Mouse (Mus musculus) ES-CJ7 (cell line): ENCODE measurements around the gene Mgst2.

ENCODE experiments used
- DNase-seq: peaks from one replicate; pipeline ENCODE4 v3.0.0; 2011; ENCODE audit warnings: low read depth, low spot score

Gene Mgst2

DNA sequence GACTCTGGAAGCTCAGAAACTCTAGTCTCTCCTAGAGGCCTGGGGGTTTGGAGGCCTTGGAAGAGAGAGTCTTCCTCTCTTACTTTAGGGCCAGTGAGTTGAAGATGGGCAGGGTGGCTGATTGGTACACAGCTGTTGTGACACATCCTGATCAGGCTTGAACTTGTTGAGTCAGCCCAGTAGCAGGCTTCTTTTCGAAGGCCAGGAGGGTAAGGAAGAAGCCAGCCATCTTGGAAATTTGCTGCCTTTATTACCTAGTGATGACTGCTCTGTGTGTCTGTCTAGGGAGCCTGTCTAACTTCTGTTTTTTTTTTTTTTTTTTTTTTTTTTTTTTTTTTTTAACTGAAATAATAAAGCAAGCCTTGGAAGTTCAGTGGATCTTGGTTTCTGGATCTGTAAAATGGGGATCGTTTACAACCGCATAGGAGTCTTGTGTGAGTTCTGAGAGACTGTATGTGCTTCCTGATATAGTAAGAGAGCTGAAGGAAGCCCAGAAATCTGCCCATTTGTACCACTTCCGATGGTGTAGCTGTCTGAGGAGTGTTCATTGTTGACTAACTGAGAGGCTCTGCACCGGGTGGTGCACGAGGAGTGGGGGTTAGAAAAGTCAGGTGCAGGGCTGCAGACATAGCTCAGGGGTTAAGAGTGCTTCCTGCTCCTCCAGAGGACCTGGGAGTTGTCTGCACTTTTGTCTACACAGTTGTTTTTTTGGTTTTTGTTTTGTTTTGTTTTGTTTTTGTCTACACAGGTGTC, 5.7 kb upstream of the Mgst2 start:
- DNase-seq, result no peak

- no peak for DNase-seq
These were observed 745 bp upstream of the Mgst2 start for GRCm38 (mm10) chr3:51659415-51659814.

GRCm38 (mm10) chr3:51660821-51661276, 689 bp downstream of the Mgst2 start:
- no peak for DNase-seq

DNA sequence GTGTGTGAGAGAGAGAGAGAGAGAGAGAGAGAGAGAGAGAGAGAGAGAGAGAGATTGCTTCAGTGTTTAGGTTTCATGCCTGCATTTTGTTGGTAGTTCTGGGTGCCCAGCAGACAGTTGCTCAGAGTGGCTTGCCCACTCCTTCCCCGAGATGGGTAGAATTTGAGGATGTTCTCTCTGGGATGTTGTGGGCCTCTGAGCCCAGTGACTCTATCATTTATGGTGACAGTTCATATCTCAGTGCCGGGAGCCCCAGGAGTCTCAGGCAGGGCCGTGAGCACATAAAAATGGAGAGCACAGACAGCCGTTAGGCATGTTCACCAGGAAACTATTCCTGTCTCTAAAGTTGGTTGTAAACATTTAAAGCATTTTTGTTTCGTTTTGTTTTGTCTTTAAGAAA, 1.2 kb downstream of the Mgst2 start:
- no peak for DNase-seq

GRCm38 (mm10) chr3:51661880-51662550, 1.9 kb downstream of the Mgst2 start:
- DNase-seq, result no peak

DNA sequence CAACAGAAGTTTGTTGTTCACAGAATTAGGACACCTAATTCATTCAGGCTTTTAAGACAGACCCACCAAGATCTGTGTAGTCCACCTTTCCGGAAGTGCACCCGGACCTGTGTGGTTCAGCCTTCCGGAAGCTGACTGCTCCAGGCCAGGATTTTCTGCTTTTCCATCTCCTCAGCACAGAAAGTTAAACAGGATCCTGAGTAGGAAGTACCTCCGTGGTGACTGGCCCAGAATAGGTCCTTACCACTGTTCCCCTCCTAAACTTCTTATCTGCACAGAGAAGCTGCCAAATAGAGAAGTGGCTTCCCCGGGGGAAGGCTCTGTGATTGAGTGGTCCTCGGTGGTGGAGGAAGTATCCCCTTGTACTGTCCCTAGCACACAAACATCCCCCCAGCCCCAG, 2.4 kb downstream of the Mgst2 start:
- DNase-seq, result no peak

GRCm38 (mm10) chr3:51668607-51669006, 8.4 kb downstream of the Mgst2 start:
- DNase-seq, result no peak

DNA sequence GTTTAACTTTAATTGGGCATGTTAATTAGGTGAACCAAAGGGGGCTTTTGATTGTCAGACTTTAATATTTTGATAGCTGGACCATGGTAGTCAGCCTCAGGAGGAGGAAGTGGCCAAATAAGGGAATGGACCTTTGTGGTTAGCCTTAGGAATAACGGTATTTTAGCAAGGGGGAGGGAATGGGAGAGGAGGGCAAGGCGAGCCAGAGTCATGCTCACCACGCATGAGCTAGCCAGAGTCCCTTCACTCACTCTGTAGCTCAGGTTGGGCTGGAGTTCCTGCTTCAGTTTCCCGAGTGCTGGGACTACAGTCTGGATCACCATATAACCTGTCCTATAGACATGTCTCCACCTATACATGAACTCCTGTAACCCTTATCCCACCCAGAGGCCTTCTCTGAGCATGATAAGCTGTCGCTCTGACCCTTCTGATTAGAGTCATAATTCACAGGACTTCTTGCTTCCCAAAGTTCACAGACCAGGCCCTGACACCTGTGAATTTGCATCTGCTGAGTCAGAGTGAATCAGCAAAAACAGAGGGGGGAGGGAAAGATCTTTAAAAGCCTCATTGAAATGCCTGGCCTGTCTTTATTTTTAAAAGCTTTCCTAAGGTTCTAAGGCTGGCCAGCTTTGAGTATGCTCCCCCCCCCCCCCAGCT, 10.4 kb downstream of the Mgst2 start:
- peak; percentile 46 for DNase-seq

DNA sequence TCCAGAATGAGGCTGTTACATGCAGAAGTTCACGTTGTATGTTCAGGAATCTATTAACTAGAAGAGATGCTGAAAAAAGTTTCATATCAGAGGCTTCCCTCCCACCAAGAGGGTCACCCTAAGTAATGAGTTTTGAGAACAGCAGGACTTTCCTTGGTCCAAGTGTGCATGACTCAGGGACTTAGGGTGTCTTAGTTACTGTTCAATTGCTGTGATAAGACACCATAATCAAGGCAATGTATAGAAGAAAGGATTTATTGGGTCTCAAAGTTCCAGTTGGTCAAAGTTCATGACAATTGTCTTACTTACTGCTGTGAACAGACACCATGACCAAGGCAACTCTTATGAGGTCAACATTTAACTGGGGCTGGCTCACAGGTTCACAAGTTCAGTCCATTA, 10.9 kb downstream of the Mgst2 start:
- DNase-seq, result no peak

DNA sequence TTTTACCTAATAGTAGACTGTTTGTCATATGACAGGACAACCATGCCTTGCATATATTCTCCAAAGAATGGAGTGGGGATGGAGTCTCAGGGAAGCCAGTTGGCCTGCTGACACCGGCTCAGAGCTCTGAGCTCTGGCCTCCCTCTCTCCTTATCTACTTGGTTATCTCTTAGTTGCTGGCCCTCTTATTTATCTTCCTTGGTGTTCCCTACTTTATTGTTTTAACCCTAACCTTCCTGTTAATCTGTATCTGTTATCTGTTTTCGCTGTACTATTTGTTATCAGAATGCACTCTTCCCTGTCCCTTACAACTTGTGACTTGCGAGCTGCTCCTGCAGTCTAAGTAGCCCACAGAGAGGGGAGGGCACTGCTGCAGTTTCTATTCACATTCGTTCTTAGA, 12.5 kb downstream of the Mgst2 start:
- DNase-seq, result no peak

DNA sequence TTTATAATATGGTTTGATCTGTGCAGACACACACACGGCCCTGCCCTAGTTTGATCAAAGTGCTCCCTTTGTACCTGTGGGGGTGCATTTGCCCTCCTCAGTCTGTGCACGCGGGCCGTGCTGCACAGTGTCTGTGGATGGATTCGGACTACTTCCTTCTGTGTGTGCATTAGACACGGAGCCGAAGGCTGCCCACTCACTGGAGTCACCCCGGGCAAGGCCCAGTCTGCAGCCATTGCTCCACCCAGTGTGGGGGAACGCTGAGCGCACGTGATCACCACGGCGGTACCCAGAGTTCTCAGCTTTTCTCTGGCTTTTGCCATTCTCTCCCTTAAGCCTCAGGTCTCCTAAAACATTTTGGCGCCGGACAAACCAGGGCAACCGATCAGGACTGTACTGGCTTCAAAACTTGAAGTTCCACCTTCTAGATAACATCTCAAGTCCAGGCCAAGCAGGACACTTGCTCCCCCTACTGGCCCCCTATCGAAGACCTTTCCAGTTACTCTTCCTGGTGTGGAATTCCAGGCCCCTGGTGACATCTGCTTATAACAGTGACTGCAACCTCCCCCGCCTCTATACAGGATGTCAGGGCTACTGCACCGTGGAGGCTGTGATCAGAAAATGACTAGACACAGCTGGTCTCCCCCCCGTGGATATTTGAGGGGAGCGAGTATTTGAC, 13.4 kb downstream of the Mgst2 start:
- peak; percentile 76 for DNase-seq

GRCm38 (mm10) chr3:51674963-51675362, 14.8 kb downstream of the Mgst2 start:
- DNase-seq, result no peak

DNA sequence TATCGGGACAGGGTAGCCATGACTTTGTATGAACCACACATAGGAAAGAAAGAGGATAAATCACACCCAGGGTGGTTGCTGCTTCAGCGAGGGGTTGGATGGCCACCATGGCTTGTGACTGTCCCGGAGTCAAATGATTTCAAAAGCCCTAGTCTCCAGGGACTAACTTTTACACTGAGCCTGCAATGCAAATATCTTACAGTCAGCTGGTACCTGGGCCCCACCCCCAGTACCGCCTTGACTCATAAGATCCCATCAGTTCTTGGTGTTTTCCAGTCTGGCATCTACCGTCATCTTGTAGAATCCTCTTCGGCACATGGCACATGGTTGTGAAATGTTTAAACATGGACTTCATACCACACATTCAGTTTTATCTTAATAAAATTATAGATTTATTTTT, 25.4 kb downstream of the Mgst2 start:
- DNase-seq, result no peak

DNA sequence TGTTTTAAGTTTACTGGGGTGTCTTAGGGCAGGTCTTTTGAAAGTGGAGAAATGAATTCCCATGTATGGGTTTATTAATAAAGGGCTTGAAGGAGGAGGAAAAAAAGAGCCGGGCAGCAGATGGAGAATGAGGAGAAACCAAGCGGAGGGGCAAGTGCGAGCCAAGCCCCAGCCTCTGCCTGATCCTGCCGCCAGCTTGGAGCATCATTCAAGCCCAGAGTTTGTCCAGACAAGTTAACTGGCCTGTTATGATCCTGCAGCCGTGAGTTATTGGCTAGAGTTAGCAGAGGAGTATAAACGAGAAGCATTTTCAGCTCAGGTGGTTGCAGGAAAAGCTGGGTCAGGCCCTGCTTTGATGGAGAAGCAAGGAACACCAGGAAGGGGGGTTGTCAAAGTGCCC, 26.2 kb downstream of the Mgst2 start:
- no peak for DNase-seq

- no peak for DNase-seq
These were observed 26.6 kb downstream of the Mgst2 start for GRCm38 (mm10) chr3:51686791-51687190.

GRCm38 (mm10) chr3:51688725-51689124, 28.6 kb downstream of the Mgst2 start:
- DNase-seq, result no peak

DNA sequence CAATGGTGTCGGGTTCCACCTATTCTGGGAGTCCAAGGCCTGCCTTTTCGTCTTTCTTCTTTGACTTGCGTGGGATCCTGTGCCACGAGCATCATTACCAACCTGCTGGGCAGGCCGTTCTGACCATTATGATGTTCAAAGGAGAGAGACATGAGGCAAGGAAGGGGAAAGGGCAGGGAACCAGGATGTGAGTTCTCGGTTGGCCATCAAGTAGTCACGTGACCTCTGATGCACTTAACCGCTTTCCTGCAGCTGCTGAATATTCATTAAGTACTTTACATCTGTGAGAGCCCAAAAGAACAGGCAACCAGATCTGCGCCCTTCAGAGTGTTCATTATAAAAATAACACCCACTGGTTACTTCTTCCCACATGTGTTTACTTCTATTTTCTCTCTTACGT, 33.0 kb downstream of the Mgst2 start:
- DNase-seq, result peak; percentile 53

GRCm38 (mm10) chr3:51694576-51694975, 34.4 kb downstream of the Mgst2 start:
- no peak for DNase-seq

DNA sequence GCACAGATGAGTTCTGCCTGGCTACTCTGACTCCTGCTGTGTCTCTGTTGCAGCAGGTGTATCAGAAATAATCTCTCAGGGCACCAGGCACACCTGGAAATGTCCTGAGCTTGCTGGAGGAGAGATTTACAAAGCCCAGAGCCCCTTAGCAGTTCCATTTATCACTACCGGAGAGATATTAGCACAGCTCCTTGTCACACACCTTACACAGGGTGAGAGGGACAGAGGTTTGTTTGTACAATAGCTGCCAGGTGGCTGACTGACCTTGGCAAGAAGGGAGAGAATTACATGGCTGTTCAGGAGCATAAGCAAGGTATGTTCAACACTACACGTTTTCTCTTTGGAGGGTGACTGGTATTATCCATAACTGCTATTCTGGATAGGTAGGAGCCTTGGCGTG, 35.6 kb downstream of the Mgst2 start:
- no peak for DNase-seq

DNA sequence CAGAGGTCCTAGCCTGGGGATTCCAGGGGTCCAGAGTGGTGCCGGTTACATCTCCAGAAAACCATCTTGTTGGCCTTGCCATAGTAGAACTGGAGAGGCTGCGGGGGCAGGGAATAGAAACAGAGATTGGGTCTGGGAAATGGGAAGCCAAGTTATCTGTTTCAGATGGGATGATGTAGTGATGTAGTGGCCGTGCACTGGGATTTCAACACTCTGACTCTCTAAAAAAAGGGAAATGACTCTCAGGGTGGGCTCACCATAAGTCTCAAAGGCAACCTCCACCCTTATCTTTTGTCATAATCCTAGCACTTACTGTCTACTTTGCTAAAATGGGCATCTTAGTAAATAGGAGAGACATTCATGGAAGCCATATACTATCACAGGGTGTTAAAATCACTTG, 37.8 kb downstream of the Mgst2 start:
- DNase-seq, result no peak

GRCm38 (mm10) chr3:51700123-51700522, 40.0 kb downstream of the Mgst2 start:
- DNase-seq, result no peak

DNA sequence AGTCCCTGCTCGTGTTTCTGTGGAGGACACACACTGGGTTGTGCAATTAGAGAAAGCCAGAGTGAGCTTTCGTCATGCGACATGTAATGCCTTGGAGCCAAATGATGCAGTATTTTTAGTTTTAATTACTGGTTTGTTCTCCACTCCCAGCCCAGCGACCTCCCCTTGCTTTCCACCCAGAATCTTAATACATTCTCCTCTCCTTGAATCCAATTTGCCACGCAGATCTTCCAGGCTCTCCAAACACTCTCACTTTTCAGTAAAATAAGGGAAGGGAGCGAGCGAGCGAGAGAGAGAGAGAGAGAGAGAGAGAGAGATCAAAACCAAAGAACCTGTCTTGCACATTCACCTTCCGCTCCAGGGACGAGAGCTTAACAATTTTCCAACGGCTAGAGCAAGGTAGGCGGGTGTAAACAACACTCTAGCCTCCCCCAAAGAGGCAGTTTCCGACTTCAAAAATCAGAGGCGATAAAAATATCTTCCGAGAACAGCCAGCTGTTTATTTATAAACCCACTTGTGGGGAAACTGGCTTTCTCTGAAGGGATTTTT, 40.6 kb downstream of the Mgst2 start:
- no peak for DNase-seq
